Mouse (Mus musculus) midbrain, embryonic 15.5 days (tissue): Measurements from ENCODE around the gene Lrrc32. TPM values are rescaled to one million over a fixed set of nuclear protein-coding genes. Genes with fewer than 3 reads are reported as not detected.

ENCODE experiments used
- ATAC-seq: fragments of 200-750 bp; cut with Nextera tagmentation; replicated peaks from 2 replicates; pipeline ENCODE4 v1.8.0; 2017; ENCODE audit warnings: moderate TSS enrichment
- H3K27ac ChIP-seq: fragments of 300-500 bp; sonication (generic); 2 replicates; pipeline ENCODE4 v1.5.1; 2015; ENCODE audit warnings: mild to moderate bottlenecking, inconsistent platforms
- H3K27me3 ChIP-seq: fragments of 300-500 bp; sonication (generic); replicated peaks from 2 replicates; pipeline ENCODE4 v1.6.1; 2015; ENCODE audit warnings: inconsistent platforms
- H3K36me3 ChIP-seq: fragments of 300-500 bp; sonication (generic); replicated peaks from 2 replicates; pipeline ENCODE4 v1.6.1; 2015; ENCODE audit warnings: inconsistent platforms
- H3K4me1 ChIP-seq: fragments of 300-500 bp; sonication (generic); 2 replicates; pipeline ENCODE4 v1.6.1; 2015; ENCODE audit warnings: inconsistent platforms
- H3K4me2 ChIP-seq: fragments of 300-500 bp; sonication (generic); 2 replicates; pipeline ENCODE4 v1.6.1; 2015; ENCODE audit warnings: inconsistent platforms, mild to moderate bottlenecking, moderate library complexity
- H3K4me3 ChIP-seq: fragments of 300-500 bp; sonication (generic); 2 replicates; pipeline ENCODE4 v1.5.1; 2015; ENCODE audit warnings: mild to moderate bottlenecking, inconsistent platforms
- H3K9ac ChIP-seq: fragments of 300-500 bp; sonication (generic); 2 replicates; pipeline ENCODE4 v1.6.1; 2015; ENCODE audit warnings: mild to moderate bottlenecking, inconsistent platforms
- H3K9me3 ChIP-seq: fragments of 300-500 bp; sonication (generic); 2 replicates; pipeline ENCODE4 v1.6.1; 2016; ENCODE audit warnings: inconsistent platforms
- WGBS: fragments of 180-500 bp; shearing (Covaris S2); methylation state at CpG from one replicate; pipeline ENCODE4 v1.1.7; 2015; ENCODE audit warnings: mixed read lengths; 5-methylcytosine and 5-hydroxymethylcytosine counted together
- polyA plus RNA-seq: library from polyadenylated mRNA; unstranded; fragments of >200 nt; fragmentation: Nextera tagmentation; extraction: Ambion mirVana; gene quantifications from 2 replicates; pipeline ENCODE4 v1.2.1, GENCODE M21; 2015

The Lrrc32 gene
- polyA plus RNA-seq, 1 experiment from 2014 or later, result 5.0 TPM

DNA sequence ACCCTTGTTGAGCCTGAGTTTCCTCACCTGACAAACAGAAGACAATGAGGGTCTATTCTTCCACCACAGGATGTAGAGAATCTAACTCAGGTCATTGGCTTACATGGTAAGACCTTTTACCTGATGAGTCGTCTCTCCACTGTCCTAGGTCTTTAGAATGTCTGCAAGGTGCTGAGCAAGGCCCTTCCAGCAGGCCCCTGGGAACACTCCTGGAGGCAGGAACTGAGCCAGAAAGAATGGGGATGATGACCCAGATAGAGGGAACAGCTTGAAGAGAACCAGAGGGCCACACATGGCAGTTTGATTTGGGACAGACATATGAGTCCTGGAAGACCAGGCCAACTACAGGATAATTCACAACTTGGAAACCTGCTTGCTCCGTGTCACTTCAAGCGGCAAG, 53.2 kb downstream of the Lrrc32 start:
- Histone ChIP-seq H3K4me1 (peaks cover 11% of the 10 kb centered on the region), H3K4me3 (no peak overlapping the region), H3K9me3 (no peaks in the 10 kb centered on the region), H3K9ac (no peak overlapping the region), H3K36me3 (no peaks in the 10 kb centered on the region), H3K4me2 (no peak overlapping the region), H3K27me3 (no peaks in the 10 kb centered on the region), H3K27ac (no peak overlapping the region)
- WGBS, result 90% methylated on average over 3 of the region's 3 CpGs
- no peak for ATAC-seq

DNA sequence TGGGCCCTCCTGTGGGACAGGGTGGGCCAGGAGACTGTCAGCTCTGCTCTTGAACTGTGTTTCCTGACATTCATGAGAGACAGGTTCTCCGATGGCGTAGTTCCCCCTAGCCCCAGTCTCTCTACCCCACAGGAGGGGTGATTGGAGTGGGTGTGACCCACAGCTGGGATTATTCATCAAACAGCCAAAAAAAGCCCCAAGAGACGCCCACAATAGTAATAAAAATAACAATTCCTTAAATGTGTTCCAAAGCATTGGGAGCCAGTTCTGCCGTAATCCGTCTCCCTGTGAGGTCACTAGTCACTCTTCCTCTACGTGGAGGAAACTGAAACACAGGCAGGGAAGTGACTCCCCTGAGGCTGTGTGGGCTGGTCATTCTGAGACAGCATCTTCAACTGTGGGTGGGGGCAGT, 53.7 kb downstream of the Lrrc32 start:
- no peaks in the 10 kb centered on the region for H3K36me3 ChIP-seq
- no peaks in the 10 kb centered on the region for H3K27me3 ChIP-seq
- no peaks in the 10 kb centered on the region for H3K9me3 ChIP-seq
- H3K27ac ChIP-seq, result no peak overlapping the region
- H3K4me2 ChIP-seq, result no peak overlapping the region
- ATAC-seq, result no peak
- H3K4me1 ChIP-seq, result peaks cover 7% of the 10 kb centered on the region
- no peak overlapping the region for H3K4me3 ChIP-seq
- no peak overlapping the region for H3K9ac ChIP-seq
- 80% methylated on average over 6 of the region's 6 CpGs for WGBS

DNA sequence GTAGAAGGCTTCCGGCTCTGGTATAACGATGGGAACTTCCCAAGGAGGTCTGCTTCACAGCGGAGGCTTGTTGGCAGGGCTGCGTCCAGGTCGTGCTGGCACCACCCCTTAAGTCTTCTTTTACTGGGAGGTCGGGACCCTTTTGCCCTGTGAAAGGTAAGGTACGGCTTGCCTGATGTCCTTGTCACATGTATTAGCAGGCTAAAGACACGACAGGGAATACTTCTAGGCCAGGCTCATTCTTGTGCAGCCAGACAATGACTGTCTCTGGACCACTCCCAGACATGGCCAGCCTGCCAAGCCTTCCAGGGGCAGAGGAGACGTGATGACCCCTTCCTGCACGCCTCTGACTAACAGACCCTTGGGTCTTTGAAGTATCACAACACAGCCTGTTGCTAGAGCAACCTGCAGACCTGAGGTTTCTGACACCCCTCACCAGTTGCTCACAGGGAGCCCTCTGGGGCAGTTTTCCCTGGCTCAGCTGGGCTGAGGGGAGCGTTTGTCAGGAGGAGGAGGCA, 54.8 kb downstream of the Lrrc32 start:
- ATAC-seq, result no peak
- H3K9me3 ChIP-seq, result no peaks in the 10 kb centered on the region
- H3K4me3 ChIP-seq, result no peak overlapping the region
- H3K9ac ChIP-seq, result no peak overlapping the region
- H3K4me1 ChIP-seq, result no peaks in the 10 kb centered on the region
- H3K27me3 ChIP-seq, result no peaks in the 10 kb centered on the region
- H3K4me2 ChIP-seq, result no peak overlapping the region
- H3K27ac ChIP-seq, result no peak overlapping the region
- 55% methylated on average over 11 of the region's 11 CpGs for WGBS
- H3K36me3 ChIP-seq, result no peaks in the 10 kb centered on the region

DNA sequence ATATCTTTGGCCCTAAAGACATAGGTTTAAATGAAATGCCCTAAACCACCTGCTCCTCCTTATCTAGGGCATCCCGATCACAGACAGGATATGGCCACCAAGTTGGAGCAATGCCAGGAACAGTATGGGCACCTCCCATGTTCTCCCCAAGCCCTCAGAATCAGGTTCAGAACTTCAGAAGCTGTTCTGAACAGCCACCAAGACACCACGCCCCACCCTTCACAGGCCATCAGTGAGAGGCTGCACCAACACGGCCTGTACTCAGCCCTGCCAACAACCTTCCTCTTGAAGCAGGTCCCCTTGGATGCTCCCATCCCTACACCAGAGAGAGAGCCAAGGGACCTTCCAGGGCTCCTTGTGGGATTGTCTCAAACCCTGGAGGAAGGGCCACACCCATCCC, 55.5 kb downstream of the Lrrc32 start:
- no peaks in the 10 kb centered on the region for H3K27me3 ChIP-seq
- H3K27ac ChIP-seq, result no peak overlapping the region
- no peaks in the 10 kb centered on the region for H3K36me3 ChIP-seq
- no peak for ATAC-seq
- H3K4me3 ChIP-seq, result no peak overlapping the region
- H3K9me3 ChIP-seq, result no peaks in the 10 kb centered on the region
- H3K4me2 ChIP-seq, result no peak overlapping the region
- WGBS, result 77% methylated on average over 3 of the region's 3 CpGs
- H3K9ac ChIP-seq, result no peak overlapping the region
- H3K4me1 ChIP-seq, result no peaks in the 10 kb centered on the region

DNA sequence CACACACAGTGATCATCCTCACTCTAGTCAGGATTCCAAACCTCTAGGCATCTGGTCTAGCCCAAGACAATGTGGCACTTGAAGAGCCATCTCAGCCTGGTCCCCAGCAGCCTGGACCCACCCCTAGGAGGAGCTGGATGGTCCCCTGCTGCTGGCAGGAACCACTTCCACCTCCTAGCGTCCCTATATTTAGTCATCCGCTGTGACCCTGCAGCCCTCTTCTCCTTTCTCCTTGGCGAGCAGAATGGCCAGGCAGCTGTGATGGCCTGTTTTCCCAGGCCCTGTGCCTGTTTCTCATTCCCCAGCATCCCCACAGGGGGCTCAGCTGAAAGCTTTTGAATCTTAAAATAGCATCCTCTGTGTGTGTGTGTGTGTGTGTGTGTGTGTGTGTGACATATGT, 59.8 kb downstream of the Lrrc32 start:
- no peak for ATAC-seq
- no peaks in the 10 kb centered on the region for H3K9me3 ChIP-seq
- H3K4me3 ChIP-seq, result no peak overlapping the region
- H3K9ac ChIP-seq, result no peak overlapping the region
- WGBS, result 45% methylated on average over 3 of the region's 3 CpGs
- H3K4me2 ChIP-seq, result no peak overlapping the region
- no peak overlapping the region for H3K27ac ChIP-seq
- no peaks in the 10 kb centered on the region for H3K36me3 ChIP-seq
- H3K4me1 ChIP-seq, result no peaks in the 10 kb centered on the region
- H3K27me3 ChIP-seq, result no peaks in the 10 kb centered on the region

DNA sequence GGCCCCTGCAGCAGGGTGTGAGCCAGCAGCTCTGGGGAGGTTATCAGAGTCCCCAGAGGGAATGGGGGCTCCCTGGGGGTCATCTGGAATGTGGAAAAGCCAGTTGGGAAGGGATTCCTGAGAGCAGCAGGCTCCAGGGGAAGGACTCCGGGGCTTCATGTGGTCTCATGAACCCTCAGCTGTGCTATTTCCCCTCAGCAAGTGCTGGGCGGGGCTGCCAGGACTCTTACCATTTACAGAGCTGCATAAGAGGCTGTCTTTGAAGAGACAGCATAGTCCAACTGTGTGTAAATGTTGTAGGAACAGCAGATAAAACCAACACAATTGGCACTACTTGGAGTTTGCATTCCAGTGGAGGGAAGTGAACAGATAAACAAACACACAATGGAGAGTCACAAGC, 61.5 kb downstream of the Lrrc32 start:
- Histone ChIP-seq H3K36me3 (no peaks in the 10 kb centered on the region), H3K27ac (no peak overlapping the region), H3K4me3 (no peak overlapping the region), H3K27me3 (no peaks in the 10 kb centered on the region), H3K9ac (no peak overlapping the region), H3K9me3 (no peaks in the 10 kb centered on the region), H3K4me1 (no peaks in the 10 kb centered on the region), H3K4me2 (no peak overlapping the region)
- ATAC-seq, result no peak
- WGBS, result 60% methylated on average over 2 of the region's 2 CpGs

DNA sequence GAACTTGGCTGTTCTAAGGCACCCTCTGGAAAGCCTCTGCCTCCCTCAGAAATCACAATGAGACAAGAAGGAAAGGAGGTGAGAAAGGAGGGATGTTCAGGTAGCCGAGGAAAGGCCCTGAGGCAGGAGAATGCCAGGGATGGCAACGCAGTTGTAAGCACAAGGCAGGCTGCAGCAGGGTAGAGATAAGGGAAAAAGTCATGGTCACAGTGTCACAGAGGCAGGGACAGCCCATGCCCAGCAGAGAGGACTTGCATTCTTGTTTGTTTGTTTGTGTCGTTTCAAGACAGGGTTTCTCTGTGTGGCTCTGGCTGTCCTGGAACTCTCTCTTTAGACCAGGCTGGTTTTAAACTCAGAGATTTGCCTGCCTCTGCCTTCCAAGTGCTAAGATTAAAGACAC, 62.0 kb downstream of the Lrrc32 start:
- Histone ChIP-seq H3K9ac (no peak overlapping the region), H3K4me3 (no peak overlapping the region), H3K4me1 (no peaks in the 10 kb centered on the region), H3K4me2 (no peak overlapping the region), H3K9me3 (no peaks in the 10 kb centered on the region), H3K27ac (no peak overlapping the region), H3K27me3 (no peaks in the 10 kb centered on the region), H3K36me3 (no peaks in the 10 kb centered on the region)
- WGBS, result 80% methylated on average over 3 of the region's 3 CpGs
- ATAC-seq, result no peak

Other genes starting within 250 kb of the Lrrc32 start
- gene Acer3, start 168.1 kb upstream of the Lrrc32 start, polyA plus RNA-seq, result 18.3 and 18.8 TPM in 2 replicates
- gene Tsku, start 128.0 kb upstream of the Lrrc32 start, polyA plus RNA-seq, result 8.5 and 8.9 TPM in 2 replicates
- gene Gucy2d, start 48.9 kb upstream of the Lrrc32 start, polyA plus RNA-seq, result 0.09 TPM in 1 of 2 replicates, not detected in the other
- gene Emsy, start 167.5 kb downstream of the Lrrc32 start, polyA plus RNA-seq, result 34.4 and 40.8 TPM in 2 replicates
- 44.2 and 47.1 TPM in 2 replicates for gene Thap12, start 213.8 kb downstream of the Lrrc32 start, polyA plus RNA-seq